Mouse (Mus musculus): Measurements from ENCODE around the gene Psmc4. TPM values are rescaled to one million over a fixed set of nuclear protein-coding genes. Genes with fewer than 3 reads are reported as not detected.
A peak's percentile ranks its signal among the peaks of the same experiment; 100 is the strongest.

The Psmc4 gene
- polyA plus RNA-seq, 1 experiment, result 132 TPM

DNA sequence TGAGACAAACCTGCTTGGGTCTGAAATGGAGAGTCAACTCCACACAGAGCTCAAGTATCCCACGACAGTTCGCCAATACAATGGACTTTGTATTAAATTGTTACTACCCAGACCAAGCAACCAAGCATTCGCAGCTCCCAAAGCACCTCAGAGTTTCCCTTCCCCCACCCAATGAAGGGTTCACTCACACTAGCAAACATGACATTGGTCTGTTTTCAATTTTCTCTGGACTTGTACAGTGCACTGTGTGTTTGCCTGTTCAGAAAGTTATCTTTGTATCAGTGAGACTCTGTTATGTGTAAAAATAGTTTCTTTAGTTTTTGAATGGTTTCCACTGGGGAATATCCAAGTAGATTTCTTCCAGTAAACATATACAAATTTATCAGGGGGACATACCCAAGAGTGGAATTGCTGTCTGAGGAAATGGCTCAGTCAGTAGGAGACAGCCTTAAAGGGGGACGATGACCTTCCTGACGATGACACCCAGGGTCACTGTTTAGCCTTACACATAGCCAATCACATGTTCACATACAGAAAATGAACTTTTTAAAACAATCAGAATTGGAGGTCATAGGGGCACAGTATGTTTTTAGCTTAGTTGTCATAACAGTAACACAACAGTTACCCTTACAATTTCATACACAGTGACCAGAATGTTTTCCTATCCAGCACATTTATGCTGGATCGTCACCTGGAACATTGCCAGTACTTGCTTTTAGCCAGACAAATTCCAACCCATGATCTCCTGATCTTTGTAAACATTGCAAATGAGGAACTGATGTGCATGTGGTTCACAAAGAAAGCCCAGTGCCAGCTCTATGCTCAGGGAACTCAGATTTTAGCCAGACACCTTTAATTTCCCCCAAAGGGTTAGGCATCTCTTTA lies 3.4 kb upstream of the Psmc4 start:
- Histone ChIP-seq H3K27ac (ENCODE audit: insufficient read depth, low read length) (no peak overlapping the region), H3K4me1 (ENCODE audit: control insufficient read depth, insufficient read depth, low read length) (no peaks in the 10 kb centered on the region), H3K4me3 (ENCODE audit: insufficient read depth, low read length) (no peak overlapping the region)
- TF ChIP-seq CTCF (IDR thresholded peaks at IDR 0.05; ENCODE audit: borderline replicate concordance, insufficient read depth, low read length) (no peak), POLR2A (IDR thresholded peaks at IDR 0.05; ENCODE audit: low read depth, low read length) (no peak)

GRCm38 (mm10) chr7:28050584-28050983 lies 683 bp upstream of the Psmc4 start:
- no peaks in the 10 kb centered on the region for H3K4me1 ChIP-seq (ENCODE audit: control insufficient read depth, insufficient read depth, low read length)
- no peak overlapping the region for H3K27ac ChIP-seq (ENCODE audit: insufficient read depth, low read length)
- TF ChIP-seq CTCF (IDR thresholded peaks at IDR 0.05; ENCODE audit: borderline replicate concordance, insufficient read depth, low read length), result no peak
- TF ChIP-seq POLR2A (IDR thresholded peaks at IDR 0.05; ENCODE audit: low read depth, low read length), result no peak
- no peak overlapping the region for H3K4me3 ChIP-seq (ENCODE audit: insufficient read depth, low read length)

DNA sequence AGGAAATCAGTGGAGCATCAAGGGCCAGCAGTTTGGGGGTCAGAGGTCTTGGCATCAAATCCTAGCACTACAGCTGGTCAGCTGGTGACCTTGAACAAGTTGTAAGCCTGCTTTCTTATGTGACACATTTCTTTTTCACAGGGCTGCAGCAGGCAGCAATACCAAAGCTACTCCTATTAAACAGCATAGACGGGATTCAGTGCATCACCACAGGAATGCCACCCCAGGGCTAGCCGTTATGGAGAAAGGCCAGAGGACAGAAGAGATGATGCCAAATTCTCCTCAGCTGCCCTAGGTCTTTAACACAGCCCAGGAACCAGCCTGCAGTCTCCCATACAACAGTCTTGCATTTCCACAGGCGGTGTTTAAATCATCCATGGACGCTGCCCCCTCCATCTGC lies 5.4 kb downstream of the Psmc4 start:
- H3K27ac ChIP-seq (ENCODE audit: insufficient read depth, low read length), result no peak overlapping the region
- no peaks in the 10 kb centered on the region for H3K4me1 ChIP-seq (ENCODE audit: control insufficient read depth, insufficient read depth, low read length)
- TF ChIP-seq POLR2A (IDR thresholded peaks at IDR 0.05; ENCODE audit: low read depth, low read length), result no peak
- no peak for TF ChIP-seq CTCF (IDR thresholded peaks at IDR 0.05; ENCODE audit: borderline replicate concordance, insufficient read depth, low read length)
- no peak overlapping the region for H3K4me3 ChIP-seq (ENCODE audit: insufficient read depth, low read length)

- Histone ChIP-seq H3K4me3 (ENCODE audit: insufficient read depth, low read length) (peak overlapping the region; percentile 86), H3K27ac (ENCODE audit: insufficient read depth, low read length) (no peak overlapping the region), H3K4me1 (ENCODE audit: control insufficient read depth, insufficient read depth, low read length) (peaks cover 3% of the 10 kb centered on the region; the same call in 1 of the 2 replicates)
- TF ChIP-seq CTCF (IDR thresholded peaks at IDR 0.05; ENCODE audit: borderline replicate concordance, insufficient read depth, low read length) (no peak), POLR2A (IDR thresholded peaks at IDR 0.05; ENCODE audit: low read depth, low read length) (no peak)
Measured at GRCm38 (mm10) chr7:28014445-28014810, 35.5 kb downstream of the Psmc4 start.

- TF ChIP-seq CTCF (IDR thresholded peaks at IDR 0.05; ENCODE audit: borderline replicate concordance, insufficient read depth, low read length) (no peak), POLR2A (IDR thresholded peaks at IDR 0.05; ENCODE audit: low read depth, low read length) (peak; percentile 67)
- Histone ChIP-seq H3K27ac (ENCODE audit: insufficient read depth, low read length) (no peak within 1 kb of the TSS), H3K4me3 (ENCODE audit: insufficient read depth, low read length) (peak within 1 kb of the TSS; percentile 86), H3K4me1 (ENCODE audit: control insufficient read depth, insufficient read depth, low read length) (peaks cover 3% of the 10 kb centered on the region; the same call in 1 of the 2 replicates)
Measured at GRCm38 (mm10) chr7:28013549-28014444, 36.1 kb downstream of the Psmc4 start, which contains the start of gene Zfp850. Zfp850 (minus strand) TSS chr7:28014115.

DNA sequence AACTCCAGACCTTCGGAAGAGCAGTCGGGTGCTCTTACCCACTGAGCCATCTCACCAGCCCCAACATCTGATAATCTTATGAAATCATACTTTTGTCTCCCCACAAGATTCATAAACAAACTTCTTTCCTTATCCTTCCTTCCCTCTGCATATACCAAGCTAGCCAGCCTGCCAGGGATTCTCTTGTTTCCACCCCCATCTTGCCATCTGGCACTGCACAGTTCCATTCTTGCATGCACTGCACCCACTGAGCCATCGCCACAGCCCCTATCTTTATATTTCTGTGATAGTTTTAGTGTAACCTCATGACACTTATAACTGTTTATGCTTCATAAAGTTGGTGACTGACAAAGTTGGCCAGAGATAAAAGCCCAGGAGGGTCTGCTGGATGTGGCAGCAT lies 39.6 kb downstream of the Psmc4 start:
- TF ChIP-seq POLR2A (IDR thresholded peaks at IDR 0.05; ENCODE audit: low read depth, low read length), result no peak
- TF ChIP-seq CTCF (IDR thresholded peaks at IDR 0.05; ENCODE audit: borderline replicate concordance, insufficient read depth, low read length), result no peak
- H3K4me1 ChIP-seq (ENCODE audit: control insufficient read depth, insufficient read depth, low read length), result peaks cover 3% of the 10 kb centered on the region; the same call in 1 of the 2 replicates

More for the DNA sequence above, 39.6 kb downstream of the Psmc4 start:
- Histone ChIP-seq H3K4me3 (ENCODE audit: insufficient read depth, low read length) (no peak overlapping the region), H3K27ac (ENCODE audit: insufficient read depth, low read length) (no peak overlapping the region)

Other genes starting within 250 kb of the Psmc4 start
- 8.6 and 10.6 TPM in 2 replicates for gene Zfp626, start 242.9 kb downstream of the Psmc4 start, polyA plus RNA-seq (2011; ENCODE audit: insufficient read length, low read depth, missing spikeins)
- 3.1 and 4.1 TPM in 2 replicates for gene Zfp59, start 211.5 kb downstream of the Psmc4 start, polyA plus RNA-seq (2011; ENCODE audit: insufficient read length, low read depth, missing spikeins)
- gene Zfp607a, start 192.6 kb downstream of the Psmc4 start, polyA plus RNA-seq (2011; ENCODE audit: insufficient read length, low read depth, missing spikeins), result 3.5 and 3.8 TPM in 2 replicates
- gene Zfp974, start 120.6 kb downstream of the Psmc4 start, polyA plus RNA-seq (2011; ENCODE audit: insufficient read length, low read depth, missing spikeins), result 8.4 and 11.1 TPM in 2 replicates
- gene Zfp780b, start 70.9 kb downstream of the Psmc4 start, polyA plus RNA-seq (2011; ENCODE audit: insufficient read length, low read depth, missing spikeins), result 12.2 and 13.8 TPM in 2 replicates
- 3.9 and 4.1 TPM in 2 replicates for gene Zfp850, start 36.0 kb downstream of the Psmc4 start, polyA plus RNA-seq (2011; ENCODE audit: insufficient read length, low read depth, missing spikeins)
- 0.65 TPM in 1 of 2 replicates, not detected in the other for gene Fcgbp, start 21.1 kb upstream of the Psmc4 start, polyA plus RNA-seq (2011; ENCODE audit: insufficient read length, low read depth, missing spikeins)
- gene 9530053A07Rik, start 79.4 kb upstream of the Psmc4 start, polyA plus RNA-seq (2011; ENCODE audit: insufficient read length, low read depth, missing spikeins), result 0.08 TPM in 1 of 2 replicates, not detected in the other
- gene Fbl, start 119.6 kb upstream of the Psmc4 start, polyA plus RNA-seq (2011; ENCODE audit: insufficient read length, low read depth, missing spikeins), result 148 and 168 TPM in 2 replicates
- gene Dyrk1b, start 129.4 kb upstream of the Psmc4 start, polyA plus RNA-seq (2011; ENCODE audit: insufficient read length, low read depth, missing spikeins), result 12.9 and 15.1 TPM in 2 replicates
- 20.6 and 25.1 TPM in 2 replicates for gene Eid2, start 217.8 kb upstream of the Psmc4 start, polyA plus RNA-seq (2011; ENCODE audit: insufficient read length, low read depth, missing spikeins)
- 5.4 and 8.8 TPM in 2 replicates for gene Eid2b, start 227.6 kb upstream of the Psmc4 start, polyA plus RNA-seq (2011; ENCODE audit: insufficient read length, low read depth, missing spikeins)
- not detected in 2 replicates for gene Selenov, start 241.1 kb upstream of the Psmc4 start, polyA plus RNA-seq (2011; ENCODE audit: insufficient read length, low read depth, missing spikeins)

All from embryonic fibroblast, embryonic 13.5 days (primary cell).